Mouse (Mus musculus) embryonic facial prominence, embryonic 11.5 days (tissue): ENCODE data around the gene Nt5c1a. TPM values are rescaled to one million over a fixed set of nuclear protein-coding genes. Genes with fewer than 3 reads are reported as not detected.

Experiments
- ATAC-seq: fragments of 200-750 bp; cut with Nextera tagmentation; replicated peaks from 2 replicates; pipeline ENCODE4 v1.8.0; 2017; ENCODE audit warnings: low read depth; ENCODE audit not compliant: insufficient number of reproducible peaks, low FRiP score, low TSS enrichment
- DNase-seq: peaks from one replicate; pipeline ENCODE4 v3.0.0-alpha.2; 2015; ENCODE audit warnings: low spot score
- H3K27ac ChIP-seq: fragments of 300-500 bp; sonication (generic); replicated peaks from 2 replicates; pipeline ENCODE4 v1.5.1; 2014; ENCODE audit warnings: mild to moderate bottlenecking, low read depth, low read length, control low read depth
- H3K27me3 ChIP-seq: fragments of 300-500 bp; sonication (generic); 2 replicates; pipeline ENCODE4 v1.6.1; 2014; ENCODE audit warnings: mild to moderate bottlenecking, low read length, moderate library complexity, mixed read lengths; ENCODE audit not compliant: control insufficient read depth, insufficient read depth
- H3K36me3 ChIP-seq: fragments of 300-500 bp; sonication (generic); replicated peaks from 2 replicates; pipeline ENCODE4 v1.6.1; 2014; ENCODE audit warnings: low read depth, mild to moderate bottlenecking, low read length, moderate library complexity, mixed read lengths; ENCODE audit not compliant: control insufficient read depth, insufficient read depth
- H3K4me1 ChIP-seq: fragments of 300-500 bp; sonication (generic); 2 replicates; pipeline ENCODE4 v1.6.1; 2014; ENCODE audit warnings: low read length, mixed read lengths; ENCODE audit not compliant: control insufficient read depth, insufficient read depth
- H3K4me2 ChIP-seq: fragments of 300-500 bp; sonication (generic); 2 replicates; pipeline ENCODE4 v1.6.1; 2014; ENCODE audit warnings: low read depth, mild to moderate bottlenecking, control low read depth, low read length, moderate library complexity
- H3K4me3 ChIP-seq: fragments of 300-500 bp; sonication (generic); 2 replicates; pipeline ENCODE4 v1.5.1; 2014; ENCODE audit warnings: low read depth, low read length, control low read depth
- H3K9ac ChIP-seq: fragments of 300-500 bp; sonication (generic); replicated peaks from 2 replicates; pipeline ENCODE4 v1.6.1; 2014; ENCODE audit warnings: mild to moderate bottlenecking, control low read depth, low read length
- H3K9me3 ChIP-seq: fragments of 300-500 bp; sonication (generic); replicated peaks from 2 replicates; pipeline ENCODE4 v1.6.1; 2016; ENCODE audit warnings: mild to moderate bottlenecking, low read length, inconsistent platforms, mixed read lengths; ENCODE audit not compliant: control insufficient read depth
- WGBS: fragments of 180-500 bp; shearing (Covaris S2); extraction: QIAGEN DNeasy Blood & Tissue Kit; methylation state at CpG from one replicate; pipeline ENCODE4 v1.1.7; 2014; 5-methylcytosine and 5-hydroxymethylcytosine counted together
- polyA plus RNA-seq: library from polyadenylated mRNA; unstranded; fragments of >200 nt; fragmentation: Nextera tagmentation; extraction: Ambion mirVana; gene quantifications from 2 replicates; pipeline ENCODE4 v1.2.1, GENCODE M21; 2014

The Nt5c1a gene
- polyA plus RNA-seq, 1 experiment from 2014 or later: not detected

- Histone ChIP-seq H3K27ac (no peak overlapping the region), H3K9ac (no peak overlapping the region), H3K27me3 (peaks cover 3% of the 10 kb centered on the region; the same call in 1 of the 2 replicates), H3K4me2 (no peak overlapping the region), H3K4me1 (no peaks in the 10 kb centered on the region), H3K36me3 (no peaks in the 10 kb centered on the region), H3K4me3 (no peak overlapping the region), H3K9me3 (no peaks in the 10 kb centered on the region)
- WGBS: 18% methylated on average over 15 of the region's 15 CpGs
- ATAC-seq (no peak), DNase-seq (no peak)
Measured at GRCm38 (mm10) chr4:123162305-123162917, 38.9 kb upstream of the Nt5c1a start.

DNA sequence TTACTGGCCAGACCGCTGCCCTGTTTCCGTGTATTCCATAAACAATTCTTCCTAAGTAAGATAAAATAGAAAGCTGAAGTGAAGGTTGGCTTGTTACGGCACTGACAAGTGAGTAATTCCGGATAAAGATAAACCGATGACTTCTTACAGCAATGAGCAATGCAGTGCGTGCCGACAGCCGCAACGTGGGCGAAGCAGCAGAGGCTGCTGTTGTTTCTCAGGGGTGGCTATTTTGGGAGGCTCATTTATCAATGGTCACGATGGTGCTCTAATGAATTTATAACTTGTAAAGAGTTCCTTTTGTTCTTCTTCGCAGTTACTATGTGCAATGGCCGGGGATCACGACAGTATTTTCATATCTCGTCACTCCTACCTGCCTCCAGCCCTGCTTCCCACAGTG lies 37.1 kb upstream of the Nt5c1a start:
- Histone ChIP-seq H3K9me3 (no peaks in the 10 kb centered on the region), H3K27me3 (peaks cover 3% of the 10 kb centered on the region; the same call in 1 of the 2 replicates), H3K4me3 (no peak overlapping the region), H3K9ac (no peak overlapping the region), H3K4me2 (no peak overlapping the region), H3K27ac (no peak overlapping the region), H3K4me1 (no peaks in the 10 kb centered on the region), H3K36me3 (no peaks in the 10 kb centered on the region)
- no peak for DNase-seq
- 91% methylated on average over 15 of the region's 15 CpGs for WGBS
- no peak for ATAC-seq

- Histone ChIP-seq H3K4me2 (no peak overlapping the region), H3K9me3 (no peaks in the 10 kb centered on the region; the same call in 1 of the 2 replicates), H3K36me3 (no peaks in the 10 kb centered on the region), H3K27ac (no peak overlapping the region), H3K4me3 (no peak overlapping the region), H3K4me1 (no peaks in the 10 kb centered on the region), H3K9ac (no peak overlapping the region), H3K27me3 (no peaks in the 10 kb centered on the region)
- DNase-seq (no peak), ATAC-seq (no peak)
Measured at GRCm38 (mm10) chr4:123171811-123172210, 29.5 kb upstream of the Nt5c1a start.

DNA sequence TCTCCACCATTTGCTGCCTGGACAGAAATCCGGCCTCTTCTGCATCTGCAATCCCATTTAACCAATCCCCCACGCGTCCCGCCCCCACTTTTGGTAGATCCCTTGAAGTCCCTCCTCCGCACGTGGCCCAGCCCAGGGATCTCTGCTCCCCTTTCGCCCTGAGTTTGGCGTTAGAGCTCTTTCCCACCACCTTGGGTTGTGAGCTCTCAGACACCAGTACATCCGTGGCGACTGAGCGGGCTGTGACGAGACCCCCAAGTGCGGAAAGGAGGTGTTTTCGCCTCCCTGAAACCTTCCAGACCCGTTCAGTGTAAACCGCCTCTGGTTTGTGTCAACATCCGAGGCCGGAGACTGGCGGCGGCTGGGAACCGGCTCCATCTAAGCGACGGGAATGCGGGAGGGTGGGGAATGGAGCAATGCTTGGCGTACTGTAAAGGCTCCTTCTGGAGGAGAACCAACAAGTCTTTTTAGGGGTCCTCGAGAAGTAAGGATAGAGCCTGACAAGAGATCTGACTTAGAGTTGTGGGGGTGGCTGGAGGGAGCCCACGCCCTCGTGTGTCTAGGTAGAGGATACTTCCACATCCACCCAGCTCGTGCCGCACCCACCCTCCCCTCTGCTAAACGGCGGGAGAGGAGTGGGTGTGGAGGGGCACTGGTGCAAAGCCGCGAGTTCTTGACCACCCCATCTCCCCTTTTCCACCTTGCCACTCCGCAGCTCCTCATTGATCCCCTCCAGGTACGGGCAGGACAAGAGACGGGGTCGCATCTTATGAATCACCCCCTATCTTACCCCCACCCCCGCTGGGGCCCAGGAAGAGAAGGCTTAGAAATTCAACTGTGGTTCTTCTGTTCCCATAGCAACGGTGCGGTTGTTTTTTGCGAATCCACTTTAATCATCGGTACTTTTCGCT lies 18.7 kb upstream of the Nt5c1a start, which contains the start of gene Hpcal4:
Hpcal4 (plus strand) TSS at position 900 of the 911 bp plus-strand sequence.
- under 1% methylated on average over 44 of the region's 44 CpGs for WGBS
- DNase-seq: peak; percentile 65
- Histone ChIP-seq H3K9ac (peak within 1 kb of the TSS; percentile 25), H3K9me3 (no peaks in the 10 kb centered on the region), H3K27ac (no peak within 1 kb of the TSS), H3K27me3 (peaks cover 40% of the 10 kb centered on the region), H3K4me1 (peaks cover 5% of the 10 kb centered on the region; the same call in 1 of the 2 replicates), H3K4me3 (peak within 1 kb of the TSS; percentile 41), H3K36me3 (no peaks in the 10 kb centered on the region), H3K4me2 (peak within 1 kb of the TSS; percentile 75)
- peak; percentile 55; the same call in 1 of the 2 replicates for ATAC-seq

DNA sequence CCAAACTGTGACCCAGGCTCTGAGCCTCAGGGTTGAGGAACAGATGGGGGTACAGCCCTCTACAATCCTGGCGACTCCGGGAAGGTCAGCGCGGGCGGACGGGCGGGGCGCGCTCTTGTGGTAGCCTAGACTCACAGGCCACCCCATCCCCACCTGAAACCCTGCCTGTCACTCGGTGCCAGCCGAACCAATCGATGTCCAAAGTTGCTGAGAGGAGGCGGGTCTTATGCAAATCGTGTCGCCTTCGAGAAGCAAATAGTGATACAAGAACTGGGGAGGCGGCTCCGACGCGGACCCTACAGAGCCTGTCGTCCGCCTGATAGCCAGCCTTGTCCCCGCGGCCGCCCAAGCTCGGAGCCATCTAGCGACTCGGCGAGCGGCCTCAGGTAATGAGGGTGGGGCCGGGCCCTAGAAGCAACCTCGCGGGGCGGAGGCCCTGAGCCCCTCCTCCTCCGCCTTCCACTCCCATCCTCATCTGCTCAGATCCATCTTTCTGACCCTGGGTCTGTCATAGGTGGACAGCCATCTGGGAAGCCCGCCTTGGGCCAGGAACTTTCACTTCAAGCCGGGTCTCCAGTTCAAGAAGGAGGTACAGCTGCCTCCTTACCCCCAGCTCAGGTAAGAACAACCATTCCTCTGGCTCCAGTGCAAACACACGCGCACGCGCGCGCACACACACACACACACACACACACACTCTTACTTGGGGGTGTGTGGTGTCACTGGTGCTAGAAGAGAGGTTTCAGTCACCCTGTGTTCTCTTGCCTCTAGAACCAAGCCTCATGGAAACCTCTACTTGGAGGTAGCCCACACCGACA lies 17.9 kb upstream of the Nt5c1a start:
- ATAC-seq: peak; percentile 88
- Histone ChIP-seq H3K27ac (no peak overlapping the region), H3K9me3 (no peaks in the 10 kb centered on the region), H3K9ac (peak overlapping the region; percentile 25), H3K27me3 (peaks cover 40% of the 10 kb centered on the region), H3K36me3 (no peaks in the 10 kb centered on the region), H3K4me3 (peak overlapping the region; percentile 41), H3K4me2 (peak overlapping the region; percentile 75), H3K4me1 (peaks cover 5% of the 10 kb centered on the region; the same call in 1 of the 2 replicates)
- 10% methylated on average over 44 of the region's 44 CpGs for WGBS
- DNase-seq: peak; percentile 88

GRCm38 (mm10) chr4:123184816-123185215 lies 16.5 kb upstream of the Nt5c1a start:
- Histone ChIP-seq H3K27ac (no peak overlapping the region), H3K4me3 (no peak overlapping the region), H3K36me3 (no peaks in the 10 kb centered on the region), H3K4me1 (peaks cover 5% of the 10 kb centered on the region; the same call in 1 of the 2 replicates), H3K4me2 (no peak overlapping the region), H3K9me3 (no peaks in the 10 kb centered on the region), H3K27me3 (peaks cover 40% of the 10 kb centered on the region), H3K9ac (no peak overlapping the region)
- 34% methylated on average over 3 of the region's 3 CpGs for WGBS
- no peak for ATAC-seq
- no peak for DNase-seq

GRCm38 (mm10) chr4:123192336-123192735 lies 9.0 kb upstream of the Nt5c1a start:
- no peak overlapping the region for H3K4me2 ChIP-seq
- DNase-seq (no peak), ATAC-seq (no peak)
- H3K27ac ChIP-seq: no peak overlapping the region
- H3K9ac ChIP-seq: no peak overlapping the region
- H3K4me3 ChIP-seq: no peak overlapping the region
- no peaks in the 10 kb centered on the region for H3K4me1 ChIP-seq
- H3K36me3 ChIP-seq: no peaks in the 10 kb centered on the region
- no peaks in the 10 kb centered on the region for H3K27me3 ChIP-seq
- WGBS: 83% methylated on average over 11 of the region's 11 CpGs
- H3K9me3 ChIP-seq: no peaks in the 10 kb centered on the region
